Mouse (Mus musculus) mesoderm, embryonic 11.5 days (tissue): ENCODE results near the gene Tas2r109.
"Not testable (repeated sequence)": the region's sequence is repeated elsewhere in the genome, so short reads cannot be mapped to it uniquely, and the experiment has no call there.

Source experiments
- DNase-seq: peaks from one replicate; pipeline ENCODE4 v3.0.0-alpha.2; 2012; ENCODE audit warnings: low read depth, low spot score

Tas2r109 gene

GRCm38 (mm10) chr6:132980865-132981264, at the start of gene Tas2r109:
Gene Tas2r109 (minus strand): TSS chr6:132980965.
- no peak for DNase-seq

- DNase-seq: no peak
These were observed 22.9 kb downstream of the Tas2r109 start, which contains the start of gene Tas2r131 for GRCm38 (mm10) chr6:132957819-132958218. Gene Tas2r131 (minus strand): TSS chr6:132957919.

GRCm38 (mm10) chr6:132950802-132951201, 30.0 kb downstream of the Tas2r109 start, which contains the start of gene Tas2r129:
Gene Tas2r129 (plus strand): TSS chr6:132951102.
- DNase-seq: no peak

GRCm38 (mm10) chr6:132941376-132941775, 39.4 kb downstream of the Tas2r109 start:
- not testable (repeated sequence) for DNase-seq
